Mouse (Mus musculus): ENCODE data around the gene Tgfa. TPM values are rescaled to one million over a fixed set of nuclear protein-coding genes. Genes with fewer than 3 reads are reported as not detected.

Gene Tgfa
- polyA plus RNA-seq, 1 experiment from 2014 or later = 3.0 TPM

- Histone ChIP-seq H3K36me3 (ENCODE audit: control insufficient read depth, insufficient read depth, low read length) (no peaks in the 10 kb centered on the region), H3K4me3 (ENCODE audit: low read depth, low read length) (peak overlapping the region; percentile 73), H3K27me3 (ENCODE audit: control insufficient read depth, insufficient read depth, low read length) (peaks cover 29% of the 10 kb centered on the region), H3K4me2 (peak overlapping the region; percentile 92), H3K27ac (ENCODE audit: low read depth, low read length) (no peak overlapping the region), H3K4me1 (ENCODE audit: control insufficient read depth, insufficient read depth, low read length) (no peaks in the 10 kb centered on the region), H3K9ac (ENCODE audit: low read depth, low read length) (no peak overlapping the region), H3K9me3 (replicated peaks; ENCODE audit: control insufficient read depth, low read length) (no peaks in the 10 kb centered on the region)
- no peak for ATAC-seq (replicated peaks; ENCODE audit: insufficient number of reproducible peaks, low FRiP score, low TSS enrichment)
- WGBS (ENCODE audit: insufficient replicate concordance) = 9% methylated on average over 14 of the region's 14 CpGs
These were observed 1.0 kb downstream of the Tgfa start for GRCm38 (mm10) chr6:86196034-86196433.

- H3K27me3 ChIP-seq (ENCODE audit: control insufficient read depth, insufficient read depth, low read length) = peaks cover 29% of the 10 kb centered on the region
- no peak overlapping the region for H3K27ac ChIP-seq (ENCODE audit: low read depth, low read length)
- H3K9ac ChIP-seq (ENCODE audit: low read depth, low read length) = no peak overlapping the region
- WGBS (ENCODE audit: insufficient replicate concordance) = 32% methylated on average over 11 of the region's 11 CpGs
- no peaks in the 10 kb centered on the region for H3K9me3 ChIP-seq (replicated peaks; ENCODE audit: control insufficient read depth, low read length)
- H3K36me3 ChIP-seq (ENCODE audit: control insufficient read depth, insufficient read depth, low read length) = no peaks in the 10 kb centered on the region
- ATAC-seq (replicated peaks; ENCODE audit: insufficient number of reproducible peaks, low FRiP score, low TSS enrichment) = no peak
- H3K4me1 ChIP-seq (ENCODE audit: control insufficient read depth, insufficient read depth, low read length) = no peaks in the 10 kb centered on the region
- H3K4me3 ChIP-seq (ENCODE audit: low read depth, low read length) = no peak overlapping the region
- H3K4me2 ChIP-seq = no peak overlapping the region
These were observed 2.3 kb downstream of the Tgfa start for GRCm38 (mm10) chr6:86197150-86197862.

GRCm38 (mm10) chr6:86200934-86201333 is 5.9 kb downstream of the Tgfa start:
- no peaks in the 10 kb centered on the region for H3K4me1 ChIP-seq (ENCODE audit: control insufficient read depth, insufficient read depth, low read length)
- no peaks in the 10 kb centered on the region for H3K36me3 ChIP-seq (ENCODE audit: control insufficient read depth, insufficient read depth, low read length)
- H3K27me3 ChIP-seq (ENCODE audit: control insufficient read depth, insufficient read depth, low read length) = peaks cover 21% of the 10 kb centered on the region
- no peak overlapping the region for H3K9ac ChIP-seq (ENCODE audit: low read depth, low read length)
- no peak overlapping the region for H3K27ac ChIP-seq (ENCODE audit: low read depth, low read length)
- 56% methylated on average over 5 of the region's 5 CpGs for WGBS (ENCODE audit: insufficient replicate concordance)
- no peak for ATAC-seq (replicated peaks; ENCODE audit: insufficient number of reproducible peaks, low FRiP score, low TSS enrichment)
- no peak overlapping the region for H3K4me2 ChIP-seq
- H3K4me3 ChIP-seq (ENCODE audit: low read depth, low read length) = no peak overlapping the region
- H3K9me3 ChIP-seq (replicated peaks; ENCODE audit: control insufficient read depth, low read length) = no peaks in the 10 kb centered on the region

- 74% methylated on average over 7 of the region's 7 CpGs for WGBS (ENCODE audit: insufficient replicate concordance)
These were observed 8.1 kb downstream of the Tgfa start for GRCm38 (mm10) chr6:86203101-86203500.

GRCm38 (mm10) chr6:86206014-86206413 is 11.0 kb downstream of the Tgfa start:
- Histone ChIP-seq H3K27me3 (ENCODE audit: control insufficient read depth, insufficient read depth, low read length) (0 out of 2 replicates have a peak, but pooled peaks cover 2% of the 10 kb centered on the region), H3K4me1 (ENCODE audit: control insufficient read depth, insufficient read depth, low read length) (no peaks in the 10 kb centered on the region; the same call in 1 of the 2 replicates), H3K4me2 (no peak overlapping the region), H3K4me3 (ENCODE audit: low read depth, low read length) (no peak overlapping the region), H3K9ac (ENCODE audit: low read depth, low read length) (no peak overlapping the region), H3K9me3 (replicated peaks; ENCODE audit: control insufficient read depth, low read length) (no peaks in the 10 kb centered on the region), H3K27ac (ENCODE audit: low read depth, low read length) (no peak overlapping the region), H3K36me3 (ENCODE audit: control insufficient read depth, insufficient read depth, low read length) (no peaks in the 10 kb centered on the region)
- ATAC-seq (replicated peaks; ENCODE audit: insufficient number of reproducible peaks, low FRiP score, low TSS enrichment) = no peak
- WGBS (ENCODE audit: insufficient replicate concordance) = 80% methylated on average over 6 of the region's 6 CpGs

More at GRCm38 (mm10) chr6:86203101-86203500, 8.1 kb downstream of the Tgfa start:
- Histone ChIP-seq H3K4me2 (no peak overlapping the region), H3K27ac (ENCODE audit: low read depth, low read length) (no peak overlapping the region), H3K9me3 (replicated peaks; ENCODE audit: control insufficient read depth, low read length) (no peaks in the 10 kb centered on the region), H3K27me3 (ENCODE audit: control insufficient read depth, insufficient read depth, low read length) (peaks cover 3% of the 10 kb centered on the region; the same call in 1 of the 2 replicates), H3K9ac (ENCODE audit: low read depth, low read length) (no peak overlapping the region), H3K4me3 (ENCODE audit: low read depth, low read length) (no peak overlapping the region), H3K36me3 (ENCODE audit: control insufficient read depth, insufficient read depth, low read length) (no peaks in the 10 kb centered on the region), H3K4me1 (ENCODE audit: control insufficient read depth, insufficient read depth, low read length) (no peaks in the 10 kb centered on the region)
- no peak for ATAC-seq (replicated peaks; ENCODE audit: insufficient number of reproducible peaks, low FRiP score, low TSS enrichment)

- WGBS (ENCODE audit: insufficient replicate concordance) = 80% methylated on average over 12 of the region's 12 CpGs
- no peak overlapping the region for H3K4me3 ChIP-seq (ENCODE audit: low read depth, low read length)
- no peak overlapping the region for H3K9ac ChIP-seq (ENCODE audit: low read depth, low read length)
- H3K4me2 ChIP-seq = no peak overlapping the region
- 0 out of 2 replicates have a peak, but pooled peaks cover 2% of the 10 kb centered on the region for H3K27me3 ChIP-seq (ENCODE audit: control insufficient read depth, insufficient read depth, low read length)
- H3K36me3 ChIP-seq (ENCODE audit: control insufficient read depth, insufficient read depth, low read length) = no peaks in the 10 kb centered on the region
- H3K9me3 ChIP-seq (replicated peaks; ENCODE audit: control insufficient read depth, low read length) = no peaks in the 10 kb centered on the region
- H3K27ac ChIP-seq (ENCODE audit: low read depth, low read length) = no peak overlapping the region
- H3K4me1 ChIP-seq (ENCODE audit: control insufficient read depth, insufficient read depth, low read length) = no peaks in the 10 kb centered on the region; the same call in 1 of the 2 replicates
- no peak for ATAC-seq (replicated peaks; ENCODE audit: insufficient number of reproducible peaks, low FRiP score, low TSS enrichment)
These were observed 12.0 kb downstream of the Tgfa start for GRCm38 (mm10) chr6:86206985-86207384.

GRCm38 (mm10) chr6:86209133-86210016 is 14.4 kb downstream of the Tgfa start:
- no peaks in the 10 kb centered on the region; the same call in 1 of the 2 replicates for H3K4me1 ChIP-seq (ENCODE audit: control insufficient read depth, insufficient read depth, low read length)
- H3K36me3 ChIP-seq (ENCODE audit: control insufficient read depth, insufficient read depth, low read length) = no peaks in the 10 kb centered on the region
- H3K4me2 ChIP-seq = peak overlapping the region; percentile 38
- no peak overlapping the region for H3K27ac ChIP-seq (ENCODE audit: low read depth, low read length)
- WGBS (ENCODE audit: insufficient replicate concordance) = 49% methylated on average over 17 of the region's 17 CpGs
- ATAC-seq (replicated peaks; ENCODE audit: insufficient number of reproducible peaks, low FRiP score, low TSS enrichment) = no peak
- H3K9ac ChIP-seq (ENCODE audit: low read depth, low read length) = no peak overlapping the region
- no peaks in the 10 kb centered on the region for H3K9me3 ChIP-seq (replicated peaks; ENCODE audit: control insufficient read depth, low read length)
- no peak overlapping the region for H3K4me3 ChIP-seq (ENCODE audit: low read depth, low read length)
- 0 out of 2 replicates have a peak, but pooled peaks cover 2% of the 10 kb centered on the region for H3K27me3 ChIP-seq (ENCODE audit: control insufficient read depth, insufficient read depth, low read length)

GRCm38 (mm10) chr6:86210017-86210408 is 15.0 kb downstream of the Tgfa start:
- Histone ChIP-seq H3K9ac (ENCODE audit: low read depth, low read length) (no peak overlapping the region), H3K4me1 (ENCODE audit: control insufficient read depth, insufficient read depth, low read length) (no peaks in the 10 kb centered on the region; the same call in 1 of the 2 replicates), H3K27me3 (ENCODE audit: control insufficient read depth, insufficient read depth, low read length) (0 out of 2 replicates have a peak, but pooled peaks cover 2% of the 10 kb centered on the region), H3K27ac (ENCODE audit: low read depth, low read length) (no peak overlapping the region), H3K4me2 (peak overlapping the region; percentile 38; the same call in 1 of the 2 replicates), H3K9me3 (replicated peaks; ENCODE audit: control insufficient read depth, low read length) (no peaks in the 10 kb centered on the region), H3K36me3 (ENCODE audit: control insufficient read depth, insufficient read depth, low read length) (no peaks in the 10 kb centered on the region), H3K4me3 (ENCODE audit: low read depth, low read length) (no peak overlapping the region)
- 37% methylated on average over 6 of the region's 6 CpGs for WGBS (ENCODE audit: insufficient replicate concordance)
- ATAC-seq (replicated peaks; ENCODE audit: insufficient number of reproducible peaks, low FRiP score, low TSS enrichment) = no peak
